Mouse (Mus musculus): ENCODE data around the gene Olfr6. TPM values are rescaled to one million over a fixed set of nuclear protein-coding genes. Genes with fewer than 3 reads are reported as not detected.

The Olfr6 gene
- polyA plus RNA-seq (2017; shearing (Covaris generic)): not detected

GRCm38 (mm10) chr7:106963837-106964236, at the start of gene Olfr6:
Olfr6 (minus strand) TSS chr7:106963937.

GRCm38 (mm10) chr7:107005972-107006371, 42.2 kb upstream of the Olfr6 start, which contains the start of gene Olfr2:
Olfr2 (minus strand) TSS chr7:107006072.

GRCm38 (mm10) chr7:106975353-106975752, 11.6 kb upstream of the Olfr6 start, which contains the start of gene Olfr711:
Olfr711 (minus strand) TSS chr7:106975453.

GRCm38 (mm10) chr7:106948212-106948611, 15.5 kb downstream of the Olfr6 start, which contains the start of gene Olfr710:
Olfr710 (minus strand) TSS chr7:106948312.

GRCm38 (mm10) chr7:106932119-106932518, 31.6 kb downstream of the Olfr6 start, which contains the start of gene Olfr709-ps1:
Olfr709-ps1 (minus strand) TSS chr7:106932219.

GRCm38 (mm10) chr7:106907676-106908075, 56.1 kb downstream of the Olfr6 start, which contains the start of gene Olfr1532-ps1:
Olfr1532-ps1 (plus strand) TSS chr7:106908001.

Other genes starting within 250 kb of the Olfr6 start
- gene Olfr695, start 247.5 kb downstream of the Olfr6 start, polyA plus RNA-seq (2017; shearing (Covaris generic)): not detected
- gene Olfr697, start 221.5 kb downstream of the Olfr6 start, polyA plus RNA-seq (2017; shearing (Covaris generic)): not detected
- gene Olfr698, start 208.5 kb downstream of the Olfr6 start, polyA plus RNA-seq (2017; shearing (Covaris generic)): 0.10 TPM
- not detected for gene Olfr699, start 170.7 kb downstream of the Olfr6 start, polyA plus RNA-seq (2017; shearing (Covaris generic))
- gene Olfr700, start 155.1 kb downstream of the Olfr6 start, polyA plus RNA-seq (2017; shearing (Covaris generic)): not detected
- gene Olfr701, start 149.8 kb downstream of the Olfr6 start, polyA plus RNA-seq (2017; shearing (Covaris generic)): not detected
- gene Olfr702, start 130.0 kb downstream of the Olfr6 start, polyA plus RNA-seq (2017; shearing (Covaris generic)): not detected
- gene Olfr703, start 120.6 kb downstream of the Olfr6 start, polyA plus RNA-seq (2017; shearing (Covaris generic)): not detected
- gene Olfr704, start 100.8 kb downstream of the Olfr6 start, polyA plus RNA-seq (2017; shearing (Covaris generic)): not detected
- 0.52 TPM for gene Olfr705, start 87.0 kb downstream of the Olfr6 start, polyA plus RNA-seq (2017; shearing (Covaris generic))
- not detected for gene Olfr706, start 75.8 kb downstream of the Olfr6 start, polyA plus RNA-seq (2017; shearing (Covaris generic))
- gene Olfr707, start 62.7 kb downstream of the Olfr6 start, polyA plus RNA-seq (2017; shearing (Covaris generic)): not detected
- not detected for gene Olfr1532-ps1, start 55.9 kb downstream of the Olfr6 start, polyA plus RNA-seq (2017; shearing (Covaris generic))
- gene Olfr709-ps1, start 31.7 kb downstream of the Olfr6 start, polyA plus RNA-seq (2017; shearing (Covaris generic)): not detected
- not detected for gene Olfr710, start 15.6 kb downstream of the Olfr6 start, polyA plus RNA-seq (2017; shearing (Covaris generic))
- not detected for gene Olfr711, start 11.5 kb upstream of the Olfr6 start, polyA plus RNA-seq (2017; shearing (Covaris generic))
- gene Olfr2, start 42.1 kb upstream of the Olfr6 start, polyA plus RNA-seq (2017; shearing (Covaris generic)): not detected
- gene Olfr713, start 67.2 kb upstream of the Olfr6 start, polyA plus RNA-seq (2017; shearing (Covaris generic)): not detected
- not detected for gene Olfr714, start 107.0 kb upstream of the Olfr6 start, polyA plus RNA-seq (2017; shearing (Covaris generic))
- not detected for gene Olfr17, start 129.3 kb upstream of the Olfr6 start, polyA plus RNA-seq (2017; shearing (Covaris generic))
- gene Olfr715b, start 146.4 kb upstream of the Olfr6 start, polyA plus RNA-seq (2017; shearing (Covaris generic)): 0.12 TPM
- gene Olfr715, start 167.1 kb upstream of the Olfr6 start, polyA plus RNA-seq (2017; shearing (Covaris generic)): 0.07 TPM
- gene Olfr716, start 174.4 kb upstream of the Olfr6 start, polyA plus RNA-seq (2017; shearing (Covaris generic)): not detected
- not detected for gene Nlrp14, start 203.1 kb upstream of the Olfr6 start, polyA plus RNA-seq (2017; shearing (Covaris generic))
- gene Rbmxl2, start 245.5 kb upstream of the Olfr6 start, polyA plus RNA-seq (2017; shearing (Covaris generic)): not detected

Measured in effector memory CD4-positive, alpha-beta T cell, adult 5 months (primary cell).